Mouse (Mus musculus) gastrocnemius, postnatal 10 days (tissue): ENCODE data around the gene Gsk3a. TPM values are rescaled to one million over a fixed set of nuclear protein-coding genes. Genes with fewer than 3 reads are reported as not detected.

ENCODE experiments used
- DNase-seq: peaks from one replicate; pipeline ENCODE4 v3.0.0; 2021; ENCODE audit warnings: mixed read lengths
- total RNA-seq, 2 experiments: library from RNA; stranded (reverse); gene quantifications; 2 replicates each; pipeline ENCODE4 v1.2.3; 2021

Gsk3a gene
- total RNA-seq, 2 experiments from 2014 or later: 51.1 to 60.2 TPM

DNA sequence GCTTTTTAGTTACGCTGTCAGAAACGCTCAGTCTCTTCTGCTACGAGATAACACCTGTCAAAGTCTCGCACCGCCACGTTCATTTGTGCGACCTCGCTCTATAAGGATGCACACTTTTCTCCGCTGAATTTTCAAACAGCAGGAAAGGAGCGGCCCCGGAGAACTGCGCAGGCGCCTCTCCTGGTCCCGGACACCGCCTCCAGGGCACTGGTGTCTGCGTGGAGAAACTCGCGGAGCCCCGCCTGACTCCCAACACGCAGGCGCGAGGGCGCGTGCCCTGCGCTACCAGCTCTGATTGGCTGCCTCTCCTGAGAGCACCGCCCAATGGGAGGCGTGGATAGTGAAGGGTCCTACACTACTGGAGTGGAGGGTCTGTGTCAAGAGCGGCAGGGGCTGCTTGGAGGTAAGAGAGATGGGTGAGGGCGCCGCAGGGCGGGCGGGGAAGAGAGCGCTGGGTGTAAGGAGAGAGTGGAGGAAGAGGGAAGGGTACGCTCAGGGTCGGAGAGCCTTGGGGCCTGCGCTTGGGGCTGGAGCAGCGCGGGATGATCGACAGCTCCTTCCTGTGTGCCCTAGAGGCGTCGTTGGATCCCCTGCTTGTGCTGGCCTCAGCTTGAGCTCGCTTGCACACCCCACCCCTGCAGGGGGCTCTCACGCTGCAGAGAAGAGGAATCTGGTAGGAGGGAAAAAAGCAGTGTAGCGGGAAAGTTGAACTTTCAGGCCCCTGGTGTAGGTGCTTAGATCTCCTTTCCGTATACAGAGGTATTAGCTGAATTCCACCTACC, 16.4 kb downstream of the Gsk3a start, which contains the start of gene Zfp526:
Zfp526 (plus strand) TSS at position 324 of the 782 bp plus-strand sequence.
- peak; percentile 95 for DNase-seq

DNA sequence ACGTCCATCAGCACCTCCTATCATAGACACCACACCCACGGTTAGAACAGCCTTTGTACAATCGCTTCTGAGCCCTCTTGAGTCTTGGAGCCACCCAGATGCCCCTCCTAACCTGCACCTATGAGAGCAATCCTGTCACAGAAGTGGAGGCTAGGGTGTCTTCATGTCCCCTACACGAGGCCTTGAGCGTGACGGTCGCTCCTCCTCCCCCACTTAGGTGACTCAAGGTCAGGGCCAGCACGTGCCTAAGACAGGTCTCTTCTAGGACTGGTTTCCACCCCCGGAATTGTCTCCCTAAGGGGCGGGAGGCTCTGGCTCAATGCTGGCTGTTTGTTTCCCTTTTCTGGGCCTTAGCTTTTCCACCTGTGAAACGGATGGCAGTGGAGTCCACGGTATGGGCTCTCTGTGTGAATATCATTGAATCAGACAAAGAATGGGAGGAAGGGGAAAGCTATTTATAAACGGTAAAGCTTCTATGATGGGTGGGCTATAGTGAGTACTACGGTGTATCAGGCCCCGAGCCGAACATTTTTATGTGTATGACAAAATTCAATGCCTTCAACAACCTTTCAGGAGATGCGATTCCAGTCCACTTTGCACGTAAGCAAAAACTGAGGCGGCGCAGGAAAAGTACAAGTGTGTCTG, 17.1 kb downstream of the Gsk3a start, which contains the start of gene Dedd2:
Dedd2 (minus strand) TSS at position 159 of the 645 bp plus-strand sequence.
- DNase-seq: no peak

DNA sequence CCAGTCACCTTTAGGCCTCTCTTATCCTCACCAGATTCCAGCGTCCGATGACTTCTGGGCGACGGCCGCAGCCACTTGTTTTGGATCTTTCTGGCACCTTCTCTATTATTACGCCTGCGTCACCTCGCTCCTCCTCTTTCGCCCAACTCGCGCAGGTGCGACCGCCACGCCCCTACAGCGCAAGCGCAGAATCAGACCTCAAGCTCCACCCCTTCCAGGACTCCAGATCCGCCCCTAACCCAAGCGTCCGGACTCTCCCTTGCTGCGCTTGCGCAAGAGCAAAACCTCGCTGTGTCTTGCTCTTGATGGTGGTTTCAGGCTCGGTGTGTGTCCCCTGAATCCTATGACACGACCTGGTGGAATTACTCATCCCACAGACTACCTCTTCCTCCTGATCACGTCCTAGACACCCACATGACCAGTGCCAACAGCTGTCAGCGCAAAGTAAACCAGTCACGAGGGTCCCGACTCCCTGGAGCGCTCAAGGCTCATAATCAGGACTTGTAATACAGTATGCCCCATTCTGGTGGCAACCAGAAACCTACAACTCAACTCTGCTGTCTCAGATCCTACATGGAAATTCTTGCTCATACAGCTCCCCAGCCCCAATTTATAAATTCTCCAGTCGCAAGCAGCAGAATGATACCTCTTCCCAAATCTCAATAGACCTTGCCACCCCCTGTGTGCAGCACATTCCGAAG, 17.7 kb downstream of the Gsk3a start:
- peak; percentile 86 for DNase-seq

DNA sequence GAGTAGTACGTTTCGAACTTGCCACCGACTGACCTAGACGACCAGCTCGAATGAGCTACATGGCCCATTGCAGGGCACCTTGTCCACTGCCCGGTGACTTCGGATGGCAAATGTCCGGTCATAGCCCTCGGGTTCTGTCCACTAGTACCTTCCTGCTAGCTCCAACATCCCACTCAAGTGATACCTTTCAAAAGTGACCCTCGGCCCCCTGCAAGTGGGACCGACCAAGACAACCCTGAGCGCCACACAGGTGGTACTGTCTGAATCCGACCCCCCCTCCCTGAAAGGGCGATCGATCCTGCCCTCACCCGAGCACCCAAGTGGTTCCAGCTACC, 18.3 kb downstream of the Gsk3a start:
- no peak for DNase-seq

DNA sequence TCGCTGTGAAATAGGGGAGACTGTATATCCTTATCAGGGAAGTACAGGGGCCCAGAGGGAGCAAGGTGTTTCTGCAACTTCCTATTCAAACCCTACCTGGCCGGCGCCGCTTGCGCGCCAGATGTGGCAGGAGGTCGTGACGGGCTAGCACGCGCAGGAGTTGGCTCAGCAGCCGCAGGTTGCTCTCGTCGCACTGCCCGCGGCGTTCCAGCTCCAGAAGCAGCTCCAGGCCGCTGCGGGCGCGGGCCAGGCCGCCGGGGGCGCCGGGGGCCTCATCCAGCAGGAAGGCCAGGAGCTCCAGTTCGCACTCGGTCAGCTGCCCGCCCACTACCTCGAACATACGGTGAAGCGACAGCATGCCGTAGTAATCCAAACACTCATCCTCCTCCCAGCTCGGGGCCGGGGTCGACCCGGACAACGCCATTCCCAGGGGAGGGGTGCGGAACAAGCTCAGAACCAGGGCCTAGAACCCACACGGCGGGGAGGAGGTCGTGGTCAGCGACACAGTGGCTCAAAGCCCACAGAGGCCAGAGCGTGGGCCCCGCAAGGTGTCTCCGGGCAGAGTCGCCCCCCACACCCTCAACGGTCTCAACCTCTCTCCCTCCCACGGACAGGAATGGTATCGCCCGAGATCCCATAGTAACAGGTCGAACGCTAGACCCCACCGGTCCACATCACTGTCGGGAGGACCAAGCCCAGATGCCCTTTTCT, 18.8 kb downstream of the Gsk3a start:
- peak; percentile 45 for DNase-seq

DNA sequence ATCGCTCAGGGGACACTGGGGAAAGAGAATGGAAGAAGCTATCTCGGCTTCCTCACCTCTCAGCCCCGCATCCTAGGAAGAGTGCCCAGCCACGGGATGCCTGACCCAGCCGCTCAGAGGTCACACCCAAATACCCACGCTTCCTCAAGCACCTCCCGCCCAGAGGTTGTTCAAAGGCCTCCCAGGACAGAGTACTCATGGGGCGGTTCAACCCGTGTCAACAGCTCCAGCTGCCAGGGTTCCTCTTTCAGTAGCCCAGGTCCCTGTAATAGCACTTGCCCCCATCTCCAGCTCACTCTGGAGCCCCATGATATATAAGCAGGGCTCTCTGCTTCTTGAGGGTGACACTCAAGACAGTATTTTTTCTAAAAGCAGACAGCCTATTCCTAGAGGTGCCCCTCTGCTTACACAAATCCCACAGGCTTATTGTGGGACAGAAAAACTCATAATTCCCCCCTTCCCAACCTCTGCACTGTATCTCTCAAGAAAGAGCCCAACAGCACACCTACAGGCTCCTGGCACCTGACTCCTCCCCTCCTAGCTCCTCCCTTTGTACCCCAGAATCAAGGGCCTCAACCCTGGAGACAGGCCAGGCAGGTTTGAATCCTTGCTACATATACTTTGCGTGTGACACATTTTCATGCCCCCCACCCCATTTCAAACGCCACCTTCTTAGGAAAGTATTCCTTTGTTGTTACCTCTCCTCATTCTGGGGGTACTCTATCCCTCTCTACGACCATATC, 19.8 kb downstream of the Gsk3a start:
- DNase-seq: no peak

DNA sequence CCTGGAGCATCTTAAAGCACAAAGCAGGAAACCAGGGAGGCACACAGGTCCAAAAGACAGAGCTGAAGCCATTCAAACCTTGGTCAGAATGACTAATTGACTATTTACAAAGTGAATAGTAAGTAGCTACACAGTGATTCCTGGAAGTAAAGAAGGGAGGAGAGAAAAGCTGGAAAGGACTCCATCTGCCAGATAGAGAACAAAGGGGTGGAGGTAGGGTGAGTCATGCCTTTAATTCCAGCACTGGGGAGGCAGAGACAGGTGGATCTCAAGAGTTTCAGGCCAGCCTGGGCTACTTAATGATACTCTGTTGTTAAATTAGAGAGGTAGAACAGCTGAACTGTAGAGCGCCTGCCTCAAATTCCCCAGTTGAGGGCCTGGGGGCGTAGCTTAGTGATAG, 23.5 kb downstream of the Gsk3a start:
- DNase-seq: no peak

DNA sequence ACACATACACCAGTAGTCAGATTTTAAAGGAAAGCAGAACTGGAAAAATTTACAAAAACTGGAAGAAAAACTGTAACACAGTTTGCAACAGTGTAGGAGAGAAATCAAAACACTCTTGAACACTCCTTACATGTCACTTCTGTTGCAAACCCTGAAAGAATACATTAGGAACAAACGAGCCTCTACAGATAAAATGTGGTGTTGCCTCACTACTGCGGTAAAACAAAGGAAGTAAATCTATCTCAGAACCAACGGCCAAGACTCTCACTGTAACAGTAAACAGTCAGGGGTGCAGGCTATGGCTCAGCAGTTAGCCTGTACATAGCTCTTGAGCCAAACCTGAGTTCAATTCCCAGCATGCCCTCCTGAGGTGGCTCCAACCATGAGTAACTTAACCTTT, 24.6 kb downstream of the Gsk3a start:
- DNase-seq: no peak

DNA sequence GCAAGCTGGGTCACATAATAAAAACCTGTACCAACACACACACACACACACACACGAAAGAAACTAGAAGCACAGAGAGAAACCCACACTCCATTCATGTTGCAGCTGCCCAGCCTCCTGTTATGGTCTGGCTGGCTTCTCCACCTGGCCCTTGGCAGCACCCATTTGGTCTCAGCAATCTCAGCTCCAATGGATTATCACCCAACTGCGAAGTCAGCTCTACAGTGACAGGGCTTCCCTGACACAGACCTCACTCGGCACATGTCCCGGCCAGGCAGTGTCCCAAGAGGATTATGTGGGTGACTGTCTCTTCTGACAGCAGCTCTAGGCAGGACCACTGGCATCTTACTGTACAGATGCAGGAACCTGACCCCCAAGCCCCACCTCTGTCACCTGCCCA, 27.2 kb downstream of the Gsk3a start:
- peak; percentile 82 for DNase-seq

DNA sequence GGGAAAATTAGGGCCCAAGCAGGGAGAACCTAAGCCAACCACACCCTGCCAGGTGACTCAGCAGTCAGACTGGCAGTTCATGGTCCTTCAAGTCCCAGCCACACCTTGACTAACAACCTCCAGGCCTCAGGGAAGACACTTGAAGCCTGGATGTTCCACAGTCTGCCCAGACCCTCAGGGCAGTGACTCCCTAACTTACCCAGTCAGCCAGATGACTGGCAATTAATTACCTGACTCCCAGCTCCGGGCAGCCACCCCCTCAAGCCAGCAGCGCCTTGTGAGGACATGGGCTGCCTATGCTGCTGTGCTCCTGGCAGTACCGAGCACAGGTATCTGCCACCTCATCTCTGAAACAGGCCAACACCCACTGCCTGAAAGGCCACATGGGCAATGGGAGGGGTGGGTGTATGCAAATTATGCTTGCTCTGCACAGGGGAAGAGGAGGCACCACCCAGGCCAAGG, 28.5 kb downstream of the Gsk3a start:
- DNase-seq: no peak

DNA sequence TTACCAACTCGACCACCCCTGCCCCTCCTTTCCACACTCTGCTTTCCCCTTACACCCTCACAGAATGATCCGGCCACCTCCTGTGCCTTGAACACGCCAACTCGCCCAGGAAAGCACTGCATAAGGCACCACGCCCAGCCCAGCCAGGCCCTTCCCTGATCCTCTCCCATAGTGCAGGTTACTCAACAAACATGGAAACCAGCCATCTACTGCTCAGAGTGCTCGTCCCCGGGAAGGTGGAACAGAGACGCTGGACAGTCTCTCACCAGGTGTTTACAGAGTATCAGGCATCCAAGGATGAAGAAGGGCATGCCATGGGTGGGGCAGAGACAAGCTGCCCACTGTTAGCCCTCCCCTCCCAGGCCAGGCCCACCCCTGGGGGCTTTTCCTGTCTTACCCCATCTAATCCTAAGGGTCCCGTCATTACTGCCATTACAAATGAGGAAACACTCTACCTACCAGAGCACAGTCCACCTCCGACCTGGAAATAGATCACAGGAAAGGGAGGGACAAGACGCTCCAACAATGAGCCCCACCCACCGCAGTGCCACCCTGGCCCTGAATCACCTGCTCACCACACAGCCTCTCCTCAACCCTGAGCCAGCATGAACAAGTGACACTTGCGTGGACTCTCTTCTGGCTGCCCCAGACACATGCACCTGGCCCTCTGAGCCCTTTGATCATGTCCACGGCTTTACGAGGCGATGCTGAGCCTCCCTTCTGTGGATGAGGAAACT, 31.4 kb downstream of the Gsk3a start:
- DNase-seq: no peak

DNA sequence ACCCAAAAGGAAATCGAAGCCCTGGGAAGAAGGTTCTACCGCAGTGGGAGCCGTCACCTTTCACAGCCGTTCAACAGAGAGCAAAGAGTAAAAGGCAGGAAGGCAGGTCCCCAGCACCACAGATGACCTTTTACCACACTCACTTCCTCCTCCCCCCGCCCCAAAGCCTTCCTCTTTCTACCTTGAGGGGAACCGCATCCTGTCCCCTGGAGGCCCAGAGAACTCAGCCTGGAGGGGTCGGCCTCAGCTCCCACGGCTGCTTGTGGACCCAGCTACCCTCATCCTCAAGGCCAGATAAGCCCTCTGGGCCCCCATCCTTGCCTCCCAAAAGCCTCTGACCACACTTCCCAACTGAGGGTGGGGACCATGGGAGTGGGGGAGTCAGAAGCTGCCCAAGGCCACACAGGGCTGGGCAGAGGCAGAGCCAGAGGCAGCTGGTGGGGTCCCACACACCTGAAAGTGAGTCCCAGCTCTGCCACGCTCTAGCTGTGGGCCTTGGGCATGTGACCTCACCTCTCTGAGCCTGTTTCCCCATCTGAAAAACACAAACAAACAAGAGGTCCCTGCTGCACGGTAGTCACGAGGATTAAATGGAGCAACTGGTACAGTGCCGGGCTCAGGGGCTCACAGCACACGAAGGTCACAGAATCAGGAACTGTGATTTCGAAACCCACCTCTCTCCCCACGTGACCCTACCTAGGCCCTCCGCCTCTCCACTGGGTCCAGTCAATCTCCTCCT, 32.1 kb downstream of the Gsk3a start:
- DNase-seq: no peak

DNA sequence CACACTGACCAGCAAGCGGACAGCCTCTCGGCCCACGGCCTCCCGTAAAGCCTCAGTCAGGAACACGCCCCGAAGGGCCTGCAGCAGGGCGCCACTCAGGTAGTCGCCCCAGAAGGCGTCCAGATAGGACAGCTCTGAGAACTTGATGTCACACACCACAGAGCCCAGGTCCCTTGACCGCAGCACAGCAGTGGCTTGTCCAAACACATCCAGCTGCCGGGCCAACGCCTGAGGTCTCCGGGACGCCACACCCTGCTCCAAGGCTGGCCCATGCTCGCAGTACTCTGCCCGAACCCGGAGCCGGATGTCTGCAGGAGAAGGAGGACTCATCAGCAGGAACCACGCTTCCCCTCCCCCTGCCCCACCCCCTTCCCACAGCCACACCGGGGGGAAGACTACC, 34.0 kb downstream of the Gsk3a start:
- no peak for DNase-seq

DNA sequence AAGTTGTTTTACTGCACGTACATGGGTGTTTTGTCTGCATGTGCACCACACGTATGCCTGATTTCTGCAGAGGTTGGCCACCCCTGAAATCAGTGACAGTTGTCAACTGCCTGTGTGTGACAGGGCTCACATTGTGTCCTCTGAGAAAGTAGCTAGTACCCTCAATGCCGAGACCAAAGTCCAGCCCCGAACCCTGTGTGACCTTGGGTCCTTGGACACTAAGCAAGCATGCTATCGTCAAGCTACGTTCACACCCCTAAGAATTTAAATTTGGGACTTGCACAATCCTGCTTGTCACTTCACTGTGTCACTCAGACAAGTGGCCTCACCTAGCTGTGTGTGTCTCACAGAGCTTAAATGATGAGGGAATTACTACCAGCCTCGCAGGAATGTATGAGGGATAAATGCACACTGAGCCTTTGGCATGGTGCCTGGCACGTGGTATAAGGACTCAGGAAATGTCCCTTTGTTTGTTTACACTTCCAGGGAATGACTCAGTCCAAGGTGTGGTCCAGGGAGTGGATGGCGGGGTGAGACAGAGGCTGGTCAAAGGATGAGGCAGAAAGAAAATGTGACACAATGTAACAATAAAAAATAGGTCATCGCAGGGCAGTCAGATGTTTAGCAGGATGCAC, 40.1 kb downstream of the Gsk3a start:
- DNase-seq: no peak

DNA sequence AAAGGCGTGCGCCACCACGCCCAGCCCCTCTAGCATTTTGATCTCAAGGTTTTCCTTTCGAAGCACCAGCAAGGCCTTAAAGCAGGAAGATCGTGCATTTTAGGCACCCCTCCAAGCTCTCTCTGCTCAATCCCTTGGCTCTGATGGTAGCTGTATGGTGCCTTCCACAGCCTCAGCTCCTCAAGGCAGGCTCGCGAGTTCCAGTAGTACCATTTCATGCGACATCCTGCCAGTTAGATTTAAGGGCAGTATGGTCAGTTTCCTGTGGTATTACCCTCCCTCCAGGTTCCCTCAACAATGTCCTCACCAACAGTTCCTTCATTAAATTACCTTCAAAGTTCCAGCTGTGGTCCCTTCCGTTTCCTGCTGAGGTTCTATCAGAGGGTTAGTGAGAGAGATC, 41.5 kb downstream of the Gsk3a start:
- no peak for DNase-seq

DNA sequence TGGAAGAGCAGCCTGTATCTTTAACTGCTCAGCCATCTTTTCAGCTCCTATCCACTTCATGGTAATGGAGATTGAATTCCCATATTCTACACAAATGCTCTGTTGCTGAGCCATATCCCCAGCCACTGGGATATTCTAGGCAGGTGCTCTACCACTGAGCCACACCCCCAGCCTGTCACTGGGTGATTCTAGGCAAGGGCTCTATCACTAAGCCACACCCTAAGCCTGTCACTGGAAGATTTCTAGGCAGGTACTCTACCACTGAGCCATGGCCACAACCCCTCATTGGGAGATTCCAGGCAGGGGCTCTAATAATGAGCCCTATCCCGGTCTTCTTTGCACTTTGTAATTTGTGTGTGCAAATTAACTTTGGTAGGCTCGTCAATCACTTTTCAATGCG, 42.5 kb downstream of the Gsk3a start:
- DNase-seq: no peak

DNA sequence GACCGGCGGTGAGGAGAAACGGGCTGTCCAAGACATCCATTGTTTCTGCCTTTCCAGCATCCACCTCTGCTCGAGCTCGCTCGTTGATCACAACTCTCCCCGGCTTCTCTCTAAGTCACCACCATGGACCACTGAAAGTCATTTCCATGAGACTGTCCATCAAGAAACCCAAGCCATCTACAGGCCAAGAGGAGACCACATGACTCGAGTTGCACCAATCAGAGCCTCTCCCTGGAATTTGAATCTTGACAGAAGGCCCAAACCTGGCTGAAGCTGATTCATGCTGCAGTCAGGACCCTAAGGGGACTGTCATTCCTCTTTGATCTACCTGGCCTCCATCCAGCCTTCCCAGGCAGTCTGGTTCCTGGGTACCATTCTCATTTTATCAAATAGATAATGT, 45.5 kb downstream of the Gsk3a start:
- DNase-seq: no peak

DNA sequence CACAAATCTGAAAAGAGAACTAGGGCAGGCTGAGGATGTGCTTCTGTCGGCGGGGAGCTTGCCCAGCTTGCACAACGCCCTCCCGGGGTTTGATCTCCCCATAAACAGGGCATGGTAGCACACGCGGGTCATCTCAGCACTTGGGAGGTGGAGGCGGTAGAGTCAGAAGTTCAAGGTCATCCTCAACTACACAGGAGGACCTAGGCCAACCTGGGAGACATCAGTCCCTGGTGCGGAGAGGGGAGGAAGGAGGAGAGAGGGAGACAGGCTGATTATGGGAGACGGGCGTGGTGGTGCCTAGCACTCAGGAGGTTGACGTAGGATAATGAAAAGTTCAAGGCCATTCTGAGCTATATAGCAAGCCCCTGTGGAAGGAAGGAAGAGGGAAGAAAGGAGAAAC, 46.8 kb downstream of the Gsk3a start:
- no peak for DNase-seq
